Mouse (Mus musculus) left cerebral cortex, adult 18-20 months (tissue): ENCODE data around the gene Exoc4. TPM values are rescaled to one million over a fixed set of nuclear protein-coding genes. Genes with fewer than 3 reads are reported as not detected.

Experiments
- DNase-seq, 2 experiments: peaks; one replicate each; pipeline ENCODE4 v3.0.0; 2021 to 2022; ENCODE audit warnings: low spot score in 2 of 2, mixed read lengths in 1 of 2
- total RNA-seq, 2 experiments: library from RNA; stranded (reverse); gene quantifications; 2 replicates each; pipeline ENCODE4 v1.2.3; 2021

Exoc4 gene
- total RNA-seq, 2 experiments from 2014 or later = 71.3 to 76.3 TPM

DNA sequence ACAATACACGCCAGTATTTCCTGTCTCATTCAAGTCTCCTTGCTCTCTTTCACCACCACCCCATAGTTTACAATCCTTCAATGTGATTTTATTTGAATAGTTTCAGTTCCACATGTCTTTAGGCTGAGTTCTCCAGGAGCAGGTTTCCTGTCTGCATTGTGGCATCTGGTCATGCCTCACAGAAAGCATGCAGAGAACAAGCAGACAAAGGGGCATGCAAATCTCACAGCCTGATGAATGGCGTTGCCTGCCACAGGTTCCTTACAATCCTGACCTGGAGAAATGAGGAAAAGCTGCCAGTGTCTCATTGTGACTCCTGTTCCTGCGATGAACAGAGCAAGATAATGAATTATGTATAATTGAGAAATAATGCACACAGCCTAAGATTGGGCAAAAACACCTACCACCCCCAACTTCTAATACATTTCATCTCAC lies 490.0 kb downstream of the Exoc4 start:
- DNase-seq = no peak

DNA sequence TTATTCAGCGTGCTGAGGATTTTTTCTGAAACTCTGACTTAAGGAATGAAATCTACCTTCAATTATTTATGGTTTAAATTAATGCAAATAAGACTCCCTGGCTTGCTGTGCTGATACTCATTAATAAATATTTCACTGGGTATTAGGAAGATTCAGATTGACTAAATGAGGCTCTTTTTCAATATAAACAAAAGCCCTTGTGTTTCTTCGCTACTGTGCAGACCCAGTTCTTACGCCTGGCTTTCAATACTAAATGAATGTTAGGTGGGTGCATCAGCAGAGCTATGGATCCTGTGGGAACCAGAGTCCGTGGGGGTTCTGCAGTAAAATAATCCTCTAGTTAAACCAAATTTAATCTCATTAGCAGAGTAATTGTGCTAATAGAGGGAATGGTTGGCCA lies 490.4 kb downstream of the Exoc4 start:
- no peak for DNase-seq

DNA sequence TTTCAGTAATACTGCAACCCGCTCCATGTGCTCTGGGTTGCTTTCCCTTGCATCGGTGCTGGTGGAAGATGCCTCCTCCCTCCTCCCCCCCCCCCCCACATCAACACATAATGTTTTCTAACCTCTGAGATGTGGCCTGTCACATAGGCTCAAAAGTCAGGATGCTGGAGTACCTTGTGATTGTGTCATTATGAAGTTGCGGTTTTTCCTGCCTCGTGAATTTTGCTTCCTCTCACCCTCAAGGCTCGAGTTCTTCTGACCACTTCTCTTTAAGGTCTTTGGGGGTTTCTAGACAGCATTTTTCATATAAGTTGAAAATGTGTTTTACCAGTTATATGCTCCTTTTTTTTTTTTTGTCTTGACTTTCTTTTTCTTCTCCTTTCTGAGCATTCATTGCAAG lies 507.1 kb downstream of the Exoc4 start:
- no peak for DNase-seq

DNA sequence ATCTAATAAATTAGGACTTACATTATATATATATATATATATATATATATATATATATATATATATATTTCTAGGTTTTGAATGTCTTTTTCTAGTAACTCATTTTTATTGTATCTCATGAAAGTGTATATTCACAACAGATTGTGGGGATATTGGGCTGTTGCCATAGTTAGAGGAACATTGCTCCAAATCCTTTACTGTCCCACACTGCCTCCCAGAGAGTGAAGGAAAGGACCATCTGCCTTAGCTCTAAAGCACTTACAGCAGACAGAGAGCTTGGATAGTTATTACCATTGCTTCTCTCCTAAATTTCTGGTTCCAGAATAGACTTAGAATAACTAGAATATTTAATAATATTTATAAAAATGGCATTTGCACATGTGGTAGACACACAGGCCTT lies 512.7 kb downstream of the Exoc4 start:
- no peak for DNase-seq

DNA sequence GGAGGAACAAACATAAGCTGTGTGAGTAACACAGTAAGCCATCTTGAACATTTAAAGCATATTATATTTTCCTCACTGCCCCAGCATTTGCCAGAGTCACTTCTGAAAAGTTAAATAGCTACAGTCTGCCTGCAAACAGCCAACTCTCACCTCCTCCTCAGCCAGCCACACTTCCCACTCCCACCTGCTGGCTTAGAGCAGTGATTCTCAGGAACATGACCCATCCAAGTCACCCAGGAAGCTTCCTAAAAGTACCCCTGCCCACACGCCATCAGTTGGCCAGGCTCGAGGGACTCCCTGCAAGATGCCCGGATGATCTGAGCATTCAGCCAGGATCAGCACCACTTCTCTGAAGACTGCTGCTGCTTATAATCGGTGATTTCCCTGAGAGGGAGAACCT lies 514.4 kb downstream of the Exoc4 start:
- peak; percentile 74 to 86 for DNase-seq

DNA sequence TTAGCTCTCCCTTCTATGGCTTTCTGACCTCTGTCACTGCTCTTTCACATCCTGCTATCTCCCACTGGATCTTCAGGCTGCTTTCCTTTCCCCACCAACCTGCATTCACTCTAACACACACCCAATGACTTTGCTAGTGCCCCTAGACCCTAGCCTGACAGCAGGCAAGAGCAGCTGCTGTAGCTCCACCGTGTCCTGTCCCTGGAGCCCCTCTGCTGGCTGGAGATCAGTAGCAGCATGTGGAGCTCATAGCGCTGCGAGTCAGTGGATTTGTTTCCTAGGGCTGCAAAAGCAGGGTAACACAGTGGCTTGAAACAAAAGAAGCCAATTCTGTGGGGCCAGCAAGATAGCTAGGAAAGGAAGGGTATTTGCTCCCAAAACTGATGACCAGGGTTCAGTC lies 515.1 kb downstream of the Exoc4 start:
- no peak for DNase-seq

DNA sequence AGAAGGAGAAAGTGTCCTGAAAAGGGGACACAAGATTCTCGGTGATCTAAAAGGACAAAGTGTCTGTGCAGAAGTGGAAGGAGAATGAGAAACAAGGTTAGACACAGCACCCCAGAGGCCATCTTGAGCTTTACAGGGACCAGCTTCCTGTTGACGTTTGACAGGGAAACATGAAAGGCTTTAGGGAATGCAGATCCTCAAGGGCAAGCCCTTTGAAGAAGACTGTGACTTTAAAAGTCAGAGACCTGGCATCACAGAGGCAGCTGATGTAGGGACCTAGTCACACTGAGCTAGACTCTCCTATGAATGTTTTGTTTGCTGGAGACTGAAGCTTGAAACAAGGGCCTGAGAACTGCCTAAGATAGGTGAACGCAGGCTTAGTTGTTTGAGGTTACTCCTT lies 520.4 kb downstream of the Exoc4 start:
- no peak for DNase-seq

DNA sequence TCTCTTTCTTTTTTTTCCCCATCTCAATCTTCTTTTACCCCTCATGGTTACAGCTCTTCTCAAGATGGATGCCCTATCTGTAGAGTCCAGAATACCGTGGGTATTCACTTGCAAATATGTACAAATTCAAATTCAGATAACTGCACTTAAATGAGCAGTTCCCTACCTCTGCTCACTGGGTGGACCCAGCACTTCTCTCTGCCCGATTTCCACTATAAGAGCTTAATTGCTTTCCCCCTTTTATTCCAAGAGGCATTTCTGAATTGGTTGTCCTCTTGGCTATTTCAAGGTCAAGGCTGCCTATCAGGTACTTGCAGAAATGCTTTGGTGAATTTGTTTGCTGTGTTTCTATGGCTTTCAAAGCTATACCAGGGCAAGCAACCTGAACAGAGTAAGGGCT lies 521.1 kb downstream of the Exoc4 start:
- DNase-seq = no peak

DNA sequence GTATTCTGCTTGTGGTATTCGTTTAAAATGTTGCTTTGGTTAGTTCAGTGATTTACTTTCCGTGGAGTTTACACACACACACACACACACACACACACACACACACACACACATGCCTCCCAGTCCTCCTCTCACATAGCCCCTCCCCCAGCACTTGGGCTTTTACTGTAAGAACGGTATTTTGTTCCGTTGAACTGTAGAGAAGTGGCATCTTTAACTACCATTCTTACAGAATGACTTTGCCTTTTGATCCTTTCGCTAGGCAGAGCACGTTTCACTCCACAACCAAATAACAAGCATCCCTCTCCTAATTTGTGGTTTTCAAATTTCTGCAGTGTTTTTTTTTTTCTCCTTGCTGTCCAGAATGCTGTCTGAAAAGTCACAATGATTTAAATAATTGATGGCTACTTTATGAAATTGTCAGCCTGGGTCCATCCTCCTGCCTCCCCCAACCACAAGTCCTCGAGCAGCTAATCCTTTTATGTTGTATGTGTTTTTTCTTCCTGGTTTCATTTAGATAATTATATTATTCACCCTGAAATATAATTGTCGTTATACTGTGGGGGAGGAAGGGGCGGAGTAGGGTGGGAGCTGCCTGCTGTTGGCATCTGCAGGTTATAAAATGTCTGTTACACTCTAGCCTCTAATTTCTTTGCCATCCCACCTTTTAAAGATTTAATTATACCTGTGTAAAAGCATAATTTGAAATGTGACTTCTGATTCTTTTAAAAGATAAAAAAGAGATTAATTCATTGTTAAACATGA lies 523.8 kb downstream of the Exoc4 start:
- DNase-seq = no peak

DNA sequence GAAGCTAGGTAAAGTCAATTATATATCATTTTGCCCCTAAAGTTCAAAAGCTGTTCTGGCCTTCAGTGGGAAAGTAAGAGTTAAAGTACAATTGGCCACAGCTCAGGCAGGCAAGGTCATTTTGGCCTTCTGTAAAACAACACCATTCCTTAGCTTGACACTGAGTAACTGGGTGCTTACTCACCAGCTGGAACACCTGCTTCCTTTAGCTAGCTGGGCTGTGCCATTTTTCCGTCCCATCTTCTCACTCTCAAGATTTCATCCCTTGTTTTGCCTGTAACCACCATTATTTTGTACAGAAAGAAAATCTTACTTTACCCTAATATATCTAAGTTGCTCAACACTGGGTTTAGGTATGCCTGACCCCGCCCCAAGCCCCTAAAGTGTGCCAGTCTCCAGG lies 543.7 kb downstream of the Exoc4 start:
- DNase-seq = no peak

DNA sequence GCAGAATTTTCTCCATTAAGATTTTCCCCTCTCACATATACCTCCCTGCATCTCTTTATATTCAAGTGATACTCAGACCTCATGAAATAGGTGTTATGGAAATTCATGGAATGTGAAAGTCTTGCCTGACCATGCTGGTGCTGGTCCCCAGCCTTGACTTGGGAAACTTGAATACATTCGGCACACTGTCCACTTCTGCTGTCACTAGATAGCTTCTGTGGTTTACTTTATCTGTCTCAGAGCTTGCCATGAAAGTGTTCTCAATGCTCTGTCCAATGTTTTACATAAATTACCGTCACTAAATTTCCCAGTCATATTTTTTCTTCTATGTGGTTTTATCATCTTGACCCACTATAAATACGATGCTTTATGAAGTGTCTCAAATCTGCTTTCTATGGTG lies 552.4 kb downstream of the Exoc4 start:
- DNase-seq = no peak

DNA sequence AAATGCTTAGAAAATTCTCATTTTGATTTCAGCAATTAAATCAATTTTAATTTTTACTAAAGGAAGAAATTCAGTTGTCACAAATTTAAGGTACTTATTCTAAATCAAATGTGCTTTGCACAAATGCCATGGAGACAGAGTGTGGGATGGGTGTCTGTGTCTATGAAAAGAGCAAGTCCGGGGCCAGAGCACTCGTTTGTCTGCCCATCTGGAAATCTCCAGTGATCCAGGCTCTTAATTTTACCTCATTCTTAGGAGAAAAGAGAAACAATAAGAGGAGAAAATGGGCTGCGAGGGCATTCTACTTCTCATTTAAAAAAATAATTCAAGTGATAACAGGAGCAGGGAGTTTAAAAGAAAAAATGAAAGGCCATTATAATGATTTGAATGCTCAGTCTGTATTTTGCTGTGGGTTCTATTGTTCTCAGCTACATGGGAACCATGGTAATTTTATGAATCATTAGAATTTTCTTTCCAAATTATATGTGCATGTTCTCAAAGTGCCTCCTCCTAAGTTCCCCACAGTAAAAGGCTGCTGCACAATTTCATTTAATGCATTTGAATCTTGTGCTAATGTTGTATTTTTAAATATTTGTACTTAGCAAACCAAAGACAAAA lies 554.7 kb downstream of the Exoc4 start:
- DNase-seq = no peak

DNA sequence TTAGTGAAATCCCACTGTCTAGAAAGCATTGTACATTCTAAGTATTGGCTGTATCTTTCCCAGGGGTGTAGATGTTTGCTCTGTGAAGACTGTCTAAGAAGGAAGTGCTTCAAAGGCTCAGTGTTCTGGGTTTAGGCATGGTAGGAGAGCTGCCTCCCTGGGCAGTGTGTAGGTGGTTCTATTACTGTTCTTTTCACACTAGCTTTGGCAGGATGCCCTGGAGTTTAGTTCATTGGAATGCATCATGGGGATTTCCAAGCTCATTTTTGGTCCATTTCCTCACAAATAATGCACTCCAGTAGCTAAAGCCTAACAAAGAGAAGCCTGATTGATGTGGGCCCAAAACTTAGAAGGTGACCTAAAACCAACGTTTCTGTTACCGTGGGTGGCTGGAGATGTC lies 555.9 kb downstream of the Exoc4 start:
- peak; percentile 85 to 88 for DNase-seq

DNA sequence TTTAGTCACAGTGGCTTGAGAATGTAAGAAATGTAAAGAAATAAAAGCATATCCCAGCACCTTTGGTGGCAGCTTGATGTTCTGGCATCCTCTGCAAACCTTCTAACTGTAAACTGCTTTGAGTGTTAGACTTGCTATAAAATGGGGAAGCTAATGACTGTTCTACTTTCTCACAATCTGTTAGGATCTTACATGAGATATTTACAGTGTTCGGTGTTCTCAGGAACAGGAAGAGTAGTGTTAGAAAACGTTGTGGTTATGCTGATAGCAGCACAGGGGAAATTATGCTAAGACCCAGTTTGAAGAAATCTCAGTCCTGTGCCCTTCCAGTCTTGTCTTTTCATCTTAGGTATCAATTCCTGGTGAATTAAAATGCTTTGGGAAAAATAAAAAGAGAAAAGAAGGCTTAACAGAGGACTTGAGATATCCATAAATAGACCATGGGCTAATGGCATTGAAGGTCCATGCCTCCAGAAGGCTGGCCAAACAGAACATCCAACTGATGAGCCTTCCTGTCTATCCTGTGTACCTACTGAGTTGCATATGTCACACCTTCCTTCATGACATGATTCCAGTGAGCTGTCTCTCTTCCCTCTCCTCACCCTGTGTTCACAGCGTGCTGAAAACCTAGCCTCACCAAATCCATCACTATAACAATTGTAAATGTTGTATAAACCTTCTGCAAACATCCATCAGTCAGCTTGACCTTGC lies 557.3 kb downstream of the Exoc4 start:
- DNase-seq = no peak

DNA sequence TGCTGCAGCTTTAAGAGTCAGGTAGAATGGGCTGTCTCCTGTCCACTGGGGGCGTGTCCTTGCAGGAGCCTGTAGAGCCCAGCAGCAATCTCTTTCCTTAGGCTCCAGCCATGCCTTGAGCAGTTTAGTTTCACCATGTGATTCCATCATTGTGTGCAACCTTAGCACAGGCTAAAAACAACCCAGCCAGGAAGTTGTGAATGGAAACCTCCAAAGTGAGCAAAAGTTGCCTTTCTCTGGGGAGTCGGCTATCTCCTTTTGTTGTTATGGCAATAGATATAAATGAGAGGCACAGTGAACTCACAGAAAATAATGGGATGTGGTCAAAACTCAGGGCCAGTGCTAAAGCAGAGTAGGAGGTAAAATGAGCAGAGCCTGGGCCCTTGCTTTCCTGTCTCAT lies 565.5 kb downstream of the Exoc4 start:
- no peak for DNase-seq

DNA sequence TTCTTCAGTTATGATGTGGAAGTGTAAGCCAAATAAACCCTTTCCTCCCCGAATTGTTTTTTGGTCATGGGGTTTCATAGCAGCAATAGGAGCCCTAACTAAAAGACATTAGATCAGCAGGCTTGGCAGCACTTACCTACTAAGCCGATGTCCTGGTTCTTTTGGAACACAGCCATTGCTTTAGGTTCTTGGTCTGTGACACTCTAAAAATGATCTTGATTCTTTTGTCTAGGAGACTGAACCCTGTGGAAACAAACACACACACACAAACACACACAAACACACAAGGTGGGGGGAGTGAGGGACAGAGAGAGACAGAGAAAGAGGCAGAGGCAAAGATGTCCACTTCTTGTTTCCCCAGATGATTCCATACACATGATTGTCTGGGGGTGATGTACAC lies 574.3 kb downstream of the Exoc4 start:
- DNase-seq = no peak

DNA sequence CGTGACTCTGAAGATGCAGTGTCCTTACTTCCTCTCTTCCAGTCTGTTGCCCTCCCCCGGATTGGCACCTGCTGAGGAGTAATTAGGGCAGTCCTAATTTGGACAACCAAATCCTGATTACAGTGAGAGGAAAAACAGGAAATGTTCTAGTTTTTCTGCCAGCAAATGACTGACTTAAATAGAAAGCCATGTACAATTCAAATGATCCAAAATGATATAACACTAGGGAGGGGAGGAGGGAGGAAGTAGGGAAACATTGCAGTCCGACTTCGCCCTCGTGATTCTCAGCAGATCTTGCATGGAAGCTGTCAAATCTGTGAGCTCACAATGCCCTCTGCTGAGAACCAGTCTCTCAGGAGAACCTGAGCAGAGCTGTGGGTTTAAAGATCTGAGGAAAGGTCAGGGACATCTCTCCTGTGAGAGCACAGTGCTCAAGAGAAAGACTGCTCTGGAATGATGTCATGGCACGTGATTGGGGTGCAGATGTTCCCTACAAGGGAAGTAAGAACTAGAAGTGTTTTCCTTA lies 575.0 kb downstream of the Exoc4 start:
- DNase-seq = peak; percentile 31 to 57

DNA sequence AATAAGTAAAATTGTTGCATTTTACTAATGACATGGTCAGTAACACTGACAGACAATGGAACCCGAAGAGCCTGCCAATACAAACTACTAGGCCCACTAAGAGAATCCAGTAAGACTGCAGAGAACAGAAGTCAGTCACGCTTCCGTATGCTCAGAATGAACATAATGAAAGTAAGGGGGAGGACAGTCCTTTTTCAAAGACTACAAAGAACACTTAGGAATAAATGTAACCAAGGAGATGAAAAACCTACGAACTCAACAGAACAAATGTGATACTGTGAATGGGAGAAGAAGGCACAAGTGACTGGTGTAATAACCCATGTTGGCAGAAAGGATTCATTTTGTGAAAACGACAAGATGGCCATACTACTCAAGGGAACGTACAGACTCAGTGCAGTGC lies 579.6 kb downstream of the Exoc4 start:
- no peak for DNase-seq

DNA sequence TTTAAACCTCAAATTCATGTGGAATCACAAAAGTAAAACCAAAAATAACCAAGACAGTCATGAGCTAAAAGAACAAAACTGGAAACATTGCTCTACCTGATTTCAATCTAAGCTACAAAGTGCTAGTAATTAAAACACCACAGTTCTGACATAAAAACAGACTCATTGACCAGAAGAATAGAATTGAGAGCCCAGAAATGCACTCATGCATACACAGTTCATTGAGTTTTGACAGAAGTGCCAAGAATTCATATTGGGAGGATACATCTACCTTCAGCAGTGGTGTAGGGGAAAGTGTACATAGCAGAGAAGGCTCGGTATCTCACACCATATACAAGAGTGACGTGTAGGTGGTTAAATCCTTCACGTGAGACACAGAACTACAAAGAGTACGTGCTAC lies 580.4 kb downstream of the Exoc4 start:
- no peak for DNase-seq

DNA sequence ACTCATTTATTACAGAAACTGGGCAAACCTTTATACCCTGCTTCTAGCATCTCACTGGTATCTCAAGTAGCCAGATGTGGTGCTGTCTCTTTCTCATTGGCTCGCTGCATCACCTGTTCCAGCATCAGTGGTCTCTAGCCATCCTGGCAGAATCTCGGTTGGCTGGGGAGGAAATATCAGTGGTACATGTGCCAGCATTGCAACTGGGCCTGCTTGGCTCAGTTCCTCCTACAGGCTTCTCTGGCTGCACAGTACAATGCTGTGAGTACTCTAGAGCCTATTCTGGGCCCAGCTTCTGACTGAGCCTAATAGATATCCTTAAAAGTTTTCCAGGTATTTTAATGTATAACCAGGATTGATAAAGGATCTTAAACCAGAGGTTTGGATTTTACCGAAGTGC lies 582.4 kb downstream of the Exoc4 start:
- DNase-seq = no peak

DNA sequence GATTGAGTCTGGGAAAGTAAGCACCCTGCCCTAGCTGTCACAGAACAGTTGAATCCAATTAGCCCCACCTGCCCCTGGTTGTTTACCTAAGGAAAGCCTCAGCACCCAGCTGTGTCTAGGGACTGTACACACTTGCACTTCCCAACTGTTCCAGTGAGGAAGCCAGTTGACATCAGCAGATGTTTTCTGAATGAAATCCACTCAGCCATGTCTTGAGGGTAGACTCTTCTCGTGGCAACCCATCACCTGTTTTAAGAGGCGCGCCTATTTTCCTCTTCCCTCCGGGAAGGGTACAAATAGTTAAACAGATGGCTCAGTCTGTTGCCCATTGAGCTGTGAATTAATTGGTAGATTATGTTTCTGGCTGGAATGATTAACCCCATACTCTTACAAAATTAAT lies 584.1 kb downstream of the Exoc4 start:
- DNase-seq = no peak
